Mouse (Mus musculus) cerebellum, adult 2 months (tissue): ENCODE data around the gene Akap8l.

Experiments used
- CTCF ChIP-seq: fragments of 200-500 bp; IDR thresholded peaks from 2 replicates; pipeline ENCODE4 v1.5.1; 2011; ENCODE audit warnings: low read depth, mild to moderate bottlenecking, control low read depth, low read length, moderate library complexity, borderline replicate concordance; ENCODE audit not compliant: insufficient read depth
- POLR2A ChIP-seq: fragments of 200-500 bp; IDR thresholded peaks from 2 replicates; pipeline ENCODE4 v1.6.1; 2011; ENCODE audit warnings: low read length, control low read depth, borderline replicate concordance; ENCODE audit not compliant: insufficient read depth

DNA sequence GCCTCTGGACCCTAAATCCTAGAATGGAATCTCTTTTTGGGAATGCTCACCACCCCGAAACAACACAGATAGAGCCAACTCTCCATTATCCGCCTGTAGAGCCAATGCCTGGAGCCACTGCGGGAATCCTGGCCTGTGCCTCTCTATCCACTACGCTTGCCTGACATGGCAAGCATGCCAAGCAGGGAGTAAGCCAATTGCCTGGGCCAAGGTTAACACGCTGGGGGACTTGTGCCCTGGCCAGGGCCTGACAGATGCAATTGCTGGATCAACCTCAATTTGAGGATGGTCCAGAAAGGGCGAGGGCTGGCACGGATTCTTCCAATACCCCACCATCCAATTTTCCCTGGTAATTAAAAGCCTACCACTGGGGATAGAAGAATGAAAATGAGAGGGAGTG lies 32.2 kb upstream of the Akap8l start:
- TF ChIP-seq CTCF (no peak), POLR2A (no peak)
